Mouse (Mus musculus) thymus, postnatal 14 days (tissue): ENCODE measurements at regions not wholly inside any gene's neighbourhood (a gene's known extent, or its start where the extent isn't known, plus 50 kb on each side); places are given as distances from the start of the nearest gene placed in this dataset.

Experiments
- DNase-seq: peaks from one replicate; pipeline ENCODE4 v3.0.0; 2021

DNA sequence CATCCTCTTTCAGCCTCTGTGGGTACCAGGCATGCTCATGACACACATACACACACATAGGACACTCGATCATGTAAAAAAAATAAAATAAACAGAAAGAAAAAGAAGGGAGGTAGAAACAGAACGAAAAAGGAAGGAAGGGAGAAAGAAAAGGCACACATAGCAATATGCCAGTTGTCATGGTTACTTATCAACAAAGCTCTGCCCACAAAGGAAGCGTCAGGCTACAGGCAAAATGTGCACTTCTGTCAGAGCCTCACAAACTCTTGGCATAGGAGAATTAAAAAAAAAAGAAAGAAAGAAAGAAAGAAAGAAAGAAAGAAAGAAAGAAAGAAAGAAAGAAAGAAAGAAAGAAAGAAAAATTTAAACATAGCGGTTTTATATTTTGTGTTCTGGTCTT lies 56.9 kb upstream of the Sox2 start:
- no peak for DNase-seq

GRCm38 (mm10) chr3:34577896-34578530 lies 72.2 kb upstream of the Sox2 start:
- no peak for DNase-seq

GRCm38 (mm10) chr3:34577115-34577514 lies 73.1 kb upstream of the Sox2 start:
- DNase-seq = no peak

GRCm38 (mm10) chr3:34576159-34576558 lies 74.0 kb upstream of the Sox2 start:
- no peak for DNase-seq

GRCm38 (mm10) chr3:34574711-34575350 lies 75.4 kb upstream of the Sox2 start:
- no peak for DNase-seq

DNA sequence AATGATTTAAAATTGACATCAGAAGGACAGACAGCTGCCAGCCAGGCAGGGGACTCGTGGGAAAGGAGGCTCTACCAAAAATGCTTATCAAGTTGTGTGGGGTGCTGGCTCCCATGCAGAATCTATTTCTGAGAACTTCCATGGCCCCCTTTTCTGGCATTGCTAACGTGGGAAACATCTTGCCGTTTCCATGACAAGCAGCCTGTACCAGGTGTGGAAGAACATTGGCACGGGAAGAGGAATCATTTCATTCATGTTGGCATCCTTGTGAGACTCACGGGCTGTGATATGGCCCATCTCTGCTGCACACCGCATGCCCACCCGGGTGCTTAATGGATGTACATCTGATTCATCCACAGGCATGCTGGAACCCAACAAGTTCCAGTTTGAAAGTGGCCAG lies 76.9 kb upstream of the Sox2 start:
- no peak for DNase-seq

- DNase-seq = no peak
These were observed 78.1 kb upstream of the Sox2 start for GRCm38 (mm10) chr3:34572081-34572480.

- DNase-seq = no peak
These were observed 78.6 kb upstream of the Sox2 start for GRCm38 (mm10) chr3:34571630-34572029.

- DNase-seq = no peak
These were observed 80.2 kb upstream of the Sox2 start for GRCm38 (mm10) chr3:34569998-34570397.

- DNase-seq = no peak
These were observed 82.0 kb upstream of the Sox2 start for GRCm38 (mm10) chr3:34568086-34568650.

DNA sequence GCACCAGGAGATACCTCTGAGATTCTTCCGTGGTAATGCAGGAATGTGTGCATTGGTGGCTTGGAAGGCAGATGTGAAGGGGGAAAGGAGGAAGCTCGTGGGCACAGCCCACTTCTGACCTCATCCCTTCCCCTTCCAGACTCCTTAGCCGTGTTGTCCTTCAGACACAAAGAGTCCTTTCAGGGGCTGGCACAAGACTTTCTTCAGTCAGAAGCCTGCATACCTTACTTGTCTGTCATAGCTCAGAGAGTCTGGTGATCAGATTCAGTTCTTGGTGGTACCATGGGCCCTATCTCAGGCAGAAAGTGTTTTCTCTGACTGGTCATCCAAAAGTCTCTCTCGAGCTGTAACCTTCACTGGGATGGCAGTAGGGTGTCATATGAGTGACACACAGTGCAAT lies 84.8 kb upstream of the Sox2 start:
- DNase-seq = no peak

GRCm38 (mm10) chr3:34562893-34563292 lies 87.3 kb upstream of the Sox2 start:
- DNase-seq = no peak

DNA sequence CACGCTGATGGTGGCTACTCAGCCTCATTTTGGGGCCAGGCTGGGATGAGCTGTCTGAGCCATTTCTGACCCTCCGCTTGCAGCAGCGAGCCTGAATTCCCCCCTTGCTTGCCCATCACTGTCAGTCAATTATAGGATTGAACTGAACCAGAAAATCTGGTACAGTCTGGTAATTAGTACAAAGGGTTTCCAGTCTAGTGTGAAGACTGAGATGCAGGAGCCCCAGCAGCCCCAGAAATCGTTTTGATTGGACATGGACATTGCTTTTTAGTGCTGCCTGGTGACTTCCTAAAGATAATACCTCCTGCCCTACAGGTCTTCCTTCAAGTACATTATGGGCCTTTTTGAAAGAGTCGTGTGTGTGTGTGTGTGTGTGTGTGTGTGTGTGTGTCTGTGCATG lies 88.5 kb upstream of the Sox2 start:
- no peak for DNase-seq

DNA sequence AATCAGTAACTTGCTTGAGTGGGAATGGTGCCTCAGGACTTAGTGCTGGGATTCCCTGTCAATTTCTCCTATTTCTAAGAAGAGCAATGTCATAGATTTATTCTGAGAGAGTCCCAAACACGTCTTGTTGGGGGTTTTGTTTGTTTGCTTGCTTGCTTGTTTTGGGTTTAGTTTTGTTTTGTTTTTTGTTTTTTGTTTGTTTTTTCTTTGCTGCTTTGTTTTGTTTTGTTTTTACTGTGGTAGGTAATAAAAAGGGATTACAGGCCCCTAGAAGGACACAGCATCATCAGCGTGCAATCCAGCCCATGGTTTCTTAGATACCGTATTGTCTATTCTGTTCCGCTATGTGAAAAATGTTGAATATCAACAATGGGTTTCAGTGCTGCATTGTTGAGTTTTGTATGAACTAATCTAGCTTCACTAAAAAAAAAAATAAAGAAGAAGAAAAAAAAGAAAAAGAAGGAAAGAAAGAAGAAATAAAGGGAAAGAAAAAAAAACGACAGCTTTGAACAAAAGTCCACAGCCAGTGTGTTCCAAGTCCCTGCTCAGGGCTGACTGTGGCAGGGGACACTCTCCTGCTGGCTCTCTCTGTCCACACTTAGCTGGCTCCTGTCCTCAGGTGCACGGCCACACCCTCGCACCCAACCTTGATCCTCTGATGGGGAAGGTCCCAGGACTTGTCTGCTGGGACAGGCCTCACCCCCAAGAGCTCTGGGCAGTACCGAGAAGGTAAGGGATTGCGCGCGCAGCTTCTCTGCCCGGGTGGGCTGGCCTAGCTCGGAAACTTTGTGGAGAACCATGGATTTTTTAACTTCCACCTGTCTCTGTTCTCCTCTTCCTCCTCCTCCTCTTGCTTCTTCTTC lies 90.1 kb upstream of the Sox2 start:
- DNase-seq = no peak

- DNase-seq = no peak
These were observed 91.2 kb upstream of the Sox2 start for GRCm38 (mm10) chr3:34558821-34559520.

GRCm38 (mm10) chr3:34552542-34553208 lies 97.5 kb upstream of the Sox2 start:
- DNase-seq = no peak

GRCm38 (mm10) chr3:34551069-34551468 lies 99.1 kb upstream of the Sox2 start:
- no peak for DNase-seq

DNA sequence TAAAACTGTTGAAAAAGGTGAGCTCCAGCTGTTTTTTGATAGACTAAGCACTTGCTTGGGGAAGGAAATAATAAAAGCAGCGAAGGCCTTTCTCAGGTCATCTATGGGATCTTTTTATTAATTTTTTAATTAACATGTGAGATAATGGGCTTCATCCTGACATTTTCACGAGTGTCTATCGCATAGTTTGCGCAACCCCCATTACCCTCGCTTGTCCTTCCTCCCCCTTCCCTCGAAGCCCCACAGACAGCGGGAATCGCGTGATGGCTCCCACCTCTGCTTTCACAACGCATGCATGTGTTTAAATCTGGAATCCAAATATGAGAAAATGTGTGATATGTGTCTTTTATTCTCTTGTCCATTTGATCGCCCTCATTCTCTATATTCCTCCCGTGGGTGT lies 100.0 kb upstream of the Sox2 start:
- no peak for DNase-seq

DNA sequence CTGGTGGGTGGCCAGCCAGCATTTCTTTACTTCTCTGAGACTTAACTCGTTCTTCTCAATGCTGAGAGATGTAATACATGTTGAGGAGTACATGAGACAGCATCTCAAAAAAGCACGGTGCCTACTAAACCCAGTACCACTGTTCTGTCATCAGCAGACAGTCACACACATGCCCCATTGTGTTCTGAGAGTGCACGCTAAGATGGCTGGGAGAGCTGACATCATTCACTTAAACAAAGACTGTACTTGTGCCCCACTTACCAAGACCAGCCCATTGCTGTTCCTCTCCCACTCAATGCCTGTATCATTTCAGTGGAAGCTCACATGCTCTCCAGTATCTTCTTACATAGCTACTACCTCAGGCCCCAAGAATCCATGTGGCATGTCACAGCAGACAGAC lies 117.8 kb upstream of the Sox2 start:
- no peak for DNase-seq

DNA sequence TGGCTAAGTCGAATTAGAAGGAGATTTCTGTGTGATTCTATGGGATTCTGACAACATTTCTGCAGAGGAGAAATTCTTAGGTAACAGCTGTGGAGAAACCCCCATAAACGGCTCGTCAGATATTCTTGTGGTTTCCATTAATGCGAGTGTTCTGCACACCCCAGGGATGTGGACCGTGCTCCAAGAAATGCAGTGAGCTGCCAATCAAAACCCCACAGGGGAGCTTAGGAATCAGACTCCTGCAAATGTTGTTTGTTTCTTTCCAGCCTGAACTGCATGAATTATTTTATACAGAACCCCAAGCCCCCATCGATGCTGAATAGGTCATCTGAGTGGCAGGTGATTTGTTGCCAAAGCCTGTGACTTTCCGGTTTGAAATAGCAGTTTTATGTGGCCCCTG lies 118.4 kb upstream of the Sox2 start:
- DNase-seq = no peak

GRCm38 (mm10) chr3:34527546-34527945 lies 122.7 kb upstream of the Sox2 start:
- DNase-seq = no peak

GRCm38 (mm10) chr3:34525730-34526129 lies 124.5 kb upstream of the Sox2 start:
- no peak for DNase-seq
